Mouse (Mus musculus) CH12.LX (cell line): Measurements from ENCODE around the gene Rps19bp1.

Source experiments
- CTCF ChIP-seq, 2 experiments: IDR thresholded peaks in 1 of 2; conservative IDR thresholded peaks in 1 of 2; 2 replicates each; pipeline ENCODE4 v1.5.1; 2011 to 2012; ENCODE audit warnings: low read depth in 2 of 2, low read length in 2 of 2, improper control_type of control experiment in 1 of 2, inconsistent platforms in 1 of 2, mild to moderate bottlenecking in 1 of 2, moderate library complexity in 1 of 2
- ETS1 ChIP-seq: conservative IDR thresholded peaks from 2 replicates; pipeline ENCODE4 v1.6.1; 2012; ENCODE audit warnings: low read depth, mild to moderate bottlenecking, inconsistent platforms, low read length, improper control_type of control experiment, moderate library complexity
- MEF2A ChIP-seq: IDR thresholded peaks from 2 replicates; pipeline ENCODE4 v1.6.1; 2014; ENCODE audit warnings: low read depth, mild to moderate bottlenecking, inconsistent platforms, low read length, improper control_type of control experiment, borderline replicate concordance

GRCm38 (mm10) chr15:80259406-80260045 is 4.6 kb downstream of the Rps19bp1 start:
- no peak for TF ChIP-seq CTCF (conservative IDR thresholded peaks at IDR 0.05 in 1 of 2, IDR thresholded peaks at IDR 0.05 in 1 of 2; ENCODE audit: low read depth in 2 of 2, low read length in 2 of 2)
- no peak for TF ChIP-seq MEF2A
- no peak for TF ChIP-seq ETS1
